Comparison of ENCODE assay signal across 21 mouse cellular contexts in genomic region chr5:6167576-6167975, GRCm38 (mm10).
"Had no signal": no experiment of that assay in that cellular context is flagged by ENCODE, and none has a peak within 500 bp of the region (broad histone marks: within the 10 kb centered on the region; RNA-seq: fewer than 3 reads in every experiment).

No protein-coding gene starts in this region.

- H3K36me3 ChIP-seq: limb, embryonic 12.5 days; limb, embryonic 15.5 days; midbrain, embryonic 12.5 days; midbrain, embryonic 15.5 days; neural tube, embryonic 12.5 days; neural tube, embryonic 15.5 days; stomach, embryonic 15.5 days had no signal

- H3K4me3 ChIP-seq: limb, embryonic 12.5 days; limb, embryonic 15.5 days; midbrain, embryonic 12.5 days; midbrain, embryonic 15.5 days; neural tube, embryonic 12.5 days; neural tube, embryonic 15.5 days; stomach, embryonic 15.5 days had no signal

- H3K27me3 ChIP-seq: limb, embryonic 12.5 days; limb, embryonic 15.5 days; midbrain, embryonic 12.5 days; midbrain, embryonic 15.5 days; neural tube, embryonic 12.5 days; neural tube, embryonic 15.5 days; stomach, embryonic 15.5 days had no signal

- H3K4me2 ChIP-seq: limb, embryonic 12.5 days; limb, embryonic 15.5 days; liver, embryonic 11.5 days; lung, embryonic 14.5 days; midbrain, embryonic 12.5 days; midbrain, embryonic 15.5 days; neural tube, embryonic 12.5 days; neural tube, embryonic 15.5 days; stomach, embryonic 15.5 days had no signal

- H3K9ac ChIP-seq: limb, embryonic 12.5 days; limb, embryonic 15.5 days; liver, embryonic 14.5 days; liver, postnatal 0 days; lung, embryonic 14.5 days; midbrain, embryonic 12.5 days; midbrain, embryonic 15.5 days; neural tube, embryonic 12.5 days; neural tube, embryonic 15.5 days; stomach, embryonic 15.5 days had no signal

- ATAC-seq: liver, postnatal 0 days; lung, postnatal 0 days; midbrain, embryonic 15.5 days had no signal

- H3K9me3 ChIP-seq: limb, embryonic 12.5 days; limb, embryonic 15.5 days; midbrain, embryonic 12.5 days; midbrain, embryonic 15.5 days; neural tube, embryonic 12.5 days; neural tube, embryonic 15.5 days; stomach, embryonic 15.5 days had no signal

- DNase-seq: kidney, adult 2 months; kidney, postnatal 25 days; left cerebral cortex, postnatal 4 days; liver, postnatal 0 days; lung, embryonic 14.5 days; right cerebral cortex, postnatal 25 days; spleen, adult 18-20 months; thymus, adult 2 months; thymus, postnatal 14 days had no signal

- H3K27ac ChIP-seq: kidney, postnatal 0 days; limb, embryonic 12.5 days; limb, embryonic 15.5 days; liver, embryonic 14.5 days; macrophage; midbrain, embryonic 12.5 days; midbrain, embryonic 15.5 days; neural tube, embryonic 12.5 days; neural tube, embryonic 15.5 days; stomach, embryonic 15.5 days had no signal

- H3K4me1 ChIP-seq: limb, embryonic 12.5 days; limb, embryonic 15.5 days; midbrain, embryonic 12.5 days; midbrain, embryonic 15.5 days; neural tube, embryonic 12.5 days; neural tube, embryonic 15.5 days; stomach, embryonic 15.5 days had no signal
